Mouse (Mus musculus) bone marrow macrophage, adult 2 months (primary cell): Measurements from ENCODE around the gene Kcnq1.

Source experiments
- CTCF ChIP-seq: IDR thresholded peaks from 2 replicates; pipeline ENCODE4 v1.5.1; 2012; ENCODE audit warnings: low read depth, mild to moderate bottlenecking, low read length, moderate library complexity
- POLR2A ChIP-seq: IDR thresholded peaks from 2 replicates; pipeline ENCODE4 v1.6.1; 2012; ENCODE audit warnings: mild to moderate bottlenecking, low read depth, low read length, borderline replicate concordance

- TF ChIP-seq POLR2A (no peak), CTCF (no peak)
Measured at GRCm38 (mm10) chr7:143437231-143437893, 331.2 kb downstream of the Kcnq1 start.
